Mouse (Mus musculus): ENCODE data around the gene Agmat. TPM values are rescaled to one million over a fixed set of nuclear protein-coding genes. Genes with fewer than 3 reads are reported as not detected.

Agmat gene
- total RNA-seq, 2 experiments from 2014 or later, result 15.6 to 34.4 TPM

DNA sequence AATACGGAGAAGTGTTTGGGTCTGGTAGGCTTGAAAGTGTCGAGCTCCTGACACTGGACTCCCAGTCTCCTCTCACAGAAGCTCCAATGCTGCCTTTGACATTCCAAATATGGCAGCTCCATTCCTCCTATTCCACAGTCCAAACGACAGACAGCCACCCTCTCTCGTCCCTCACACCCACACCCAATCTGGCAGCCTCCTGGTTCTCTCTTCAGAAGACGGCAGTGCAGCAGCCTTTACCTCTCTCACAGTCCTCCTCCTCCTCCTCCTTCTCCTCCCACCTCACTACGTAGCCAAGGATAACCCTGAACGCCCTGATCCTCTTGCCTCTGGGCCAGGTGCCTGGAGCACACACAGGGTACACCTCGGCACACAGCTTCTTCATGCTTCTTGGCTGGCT lies 33.4 kb downstream of the Agmat start:
- no peak for DNase-seq

- DNase-seq, result peak; percentile 73
These were observed 34.9 kb downstream of the Agmat start for GRCm38 (mm10) chr4:141781201-141781985.

- no peak for DNase-seq
These were observed 38.4 kb downstream of the Agmat start for GRCm38 (mm10) chr4:141784835-141785234.

DNA sequence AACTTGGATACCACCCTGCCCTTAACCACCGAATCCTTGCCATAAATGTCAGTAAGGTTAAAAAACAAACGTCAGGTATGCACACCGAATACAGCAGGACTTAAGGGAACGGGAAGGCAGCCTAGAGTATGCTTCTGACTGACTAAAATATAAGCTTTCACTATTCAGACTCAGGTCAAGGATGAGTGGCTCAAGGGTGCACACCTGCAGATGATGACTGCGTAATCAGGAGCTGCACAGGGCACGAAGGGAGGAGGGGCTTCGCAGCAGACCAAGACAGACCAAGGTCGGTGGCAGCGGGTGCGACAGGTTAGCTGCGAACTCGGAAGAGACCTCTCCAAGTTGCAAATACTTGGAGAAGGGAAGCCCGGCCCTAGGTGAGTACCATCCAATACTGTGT lies 39.7 kb downstream of the Agmat start:
- no peak for DNase-seq

- no peak for DNase-seq
These were observed 40.6 kb downstream of the Agmat start for GRCm38 (mm10) chr4:141787046-141787445.

DNA sequence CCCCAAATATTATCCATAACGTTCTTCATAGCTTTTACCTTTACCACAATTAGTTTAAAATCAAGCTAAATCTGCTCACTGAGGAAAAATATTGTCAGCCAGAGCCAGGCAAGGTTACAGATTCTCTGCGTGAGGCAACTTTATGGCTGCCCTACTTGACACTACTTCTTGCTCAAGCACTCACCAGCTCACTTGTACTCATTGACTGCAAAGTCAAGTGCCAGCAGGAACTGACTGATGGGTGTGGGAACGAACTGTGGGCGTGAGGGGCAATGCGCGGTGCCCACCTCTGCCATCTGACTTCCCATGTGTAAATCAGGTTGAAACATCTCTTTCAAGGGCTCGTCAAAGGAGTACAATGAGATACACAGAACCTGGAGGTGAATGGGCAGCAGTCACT lies 41.0 kb downstream of the Agmat start:
- no peak for DNase-seq

GRCm38 (mm10) chr4:141789564-141790218 lies 43.2 kb downstream of the Agmat start:
- no peak for DNase-seq

DNA sequence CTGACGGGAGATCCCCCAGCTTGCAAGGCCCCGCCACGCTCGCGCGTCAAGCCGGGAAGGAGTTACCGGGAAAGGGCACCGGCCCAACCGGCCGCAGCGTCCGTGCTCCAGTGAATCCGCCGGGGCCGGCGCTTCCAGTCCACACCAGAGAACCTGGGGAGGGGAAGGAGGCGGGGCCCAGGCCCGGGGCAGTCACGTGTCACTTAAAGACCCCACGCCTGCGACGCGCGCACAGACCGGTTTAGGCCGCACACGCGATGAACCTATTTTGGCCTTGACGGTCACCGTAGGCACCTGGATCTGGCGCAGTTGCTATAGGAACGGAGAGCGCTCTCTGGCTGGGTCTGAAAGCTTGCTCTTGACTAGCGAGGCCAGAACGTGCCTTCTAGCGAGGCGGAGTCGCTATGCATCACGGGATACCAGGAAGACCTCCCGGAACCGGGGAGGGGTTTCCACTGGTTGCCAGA lies 44.1 kb downstream of the Agmat start, which contains the start of gene Dnajc16:
Gene Dnajc16 (minus strand): TSS at position 408 of the 467 bp plus-strand sequence.
- DNase-seq, result peak; percentile 96

DNA sequence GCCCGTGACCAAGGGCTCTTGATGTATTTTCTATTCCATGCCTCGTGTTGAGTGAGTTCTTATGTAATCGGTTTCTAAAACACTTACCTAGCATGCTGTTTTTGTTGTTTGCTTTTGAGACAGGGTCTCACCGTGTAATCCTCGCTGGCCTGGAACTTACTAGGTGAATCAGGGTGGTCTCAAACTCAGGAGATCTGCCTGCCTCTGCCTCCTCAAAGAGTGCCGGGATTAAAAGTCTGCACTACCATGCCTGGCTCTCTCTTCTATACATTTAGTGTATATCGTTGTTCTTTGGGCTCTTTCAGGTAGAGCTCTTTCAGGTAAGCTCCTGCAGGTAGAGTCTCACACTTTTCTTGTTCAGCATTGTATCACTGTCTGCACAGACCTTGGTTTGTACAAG lies 45.0 kb downstream of the Agmat start:
- DNase-seq, result no peak

DNA sequence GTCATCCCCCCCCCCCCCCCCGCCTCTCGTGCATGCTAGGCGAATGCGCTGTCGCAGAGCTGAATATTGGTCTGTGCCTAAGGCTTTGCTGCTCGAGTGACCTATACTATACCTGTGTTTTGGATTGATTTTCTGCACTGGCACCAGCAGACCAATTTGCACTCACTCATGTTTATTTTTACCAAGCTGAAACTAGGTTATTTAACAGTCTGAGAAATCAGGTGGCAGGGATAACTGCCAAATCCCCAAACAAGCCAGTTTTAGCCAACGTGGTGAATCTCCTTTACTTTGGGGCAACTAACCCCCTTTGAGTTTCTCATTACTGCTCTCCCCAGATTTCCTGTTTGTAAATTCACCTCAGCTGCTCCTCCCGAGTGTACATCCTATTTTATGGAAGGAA lies 45.5 kb downstream of the Agmat start:
- DNase-seq, result no peak

DNA sequence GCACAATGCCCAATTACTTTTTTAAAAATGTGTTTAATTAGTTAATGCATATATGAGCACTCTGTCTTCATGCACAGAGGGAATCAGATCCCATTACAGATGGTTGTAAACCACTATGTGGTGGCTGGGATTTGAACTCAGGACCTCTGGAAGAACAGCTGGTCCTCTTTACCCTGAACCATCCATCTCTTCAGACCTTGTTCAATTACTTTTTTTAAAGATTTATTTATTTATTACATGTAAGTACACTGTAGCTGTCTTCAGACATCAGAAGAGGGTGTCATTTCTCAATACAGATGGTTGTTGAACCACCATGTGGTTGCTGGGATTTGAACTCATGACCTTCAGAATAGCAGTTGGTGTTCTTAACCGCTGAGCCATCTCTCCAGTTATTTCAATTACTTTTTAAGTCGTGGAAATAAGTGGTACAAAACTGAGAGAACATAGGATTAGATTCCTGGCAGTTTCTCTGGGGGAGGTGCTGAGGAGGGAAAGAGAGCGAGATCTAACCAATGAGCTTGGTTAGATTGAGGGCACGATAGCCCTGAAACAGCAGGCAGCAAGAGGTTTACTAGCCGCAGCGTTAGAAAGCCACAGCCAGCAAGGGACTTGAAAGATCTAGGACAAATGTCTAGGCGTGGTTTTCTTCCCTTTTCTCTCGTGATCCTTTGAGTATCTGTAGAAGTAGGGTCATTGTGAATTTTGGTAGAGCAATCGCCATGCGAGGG lies 46.2 kb downstream of the Agmat start:
- no peak for DNase-seq

DNA sequence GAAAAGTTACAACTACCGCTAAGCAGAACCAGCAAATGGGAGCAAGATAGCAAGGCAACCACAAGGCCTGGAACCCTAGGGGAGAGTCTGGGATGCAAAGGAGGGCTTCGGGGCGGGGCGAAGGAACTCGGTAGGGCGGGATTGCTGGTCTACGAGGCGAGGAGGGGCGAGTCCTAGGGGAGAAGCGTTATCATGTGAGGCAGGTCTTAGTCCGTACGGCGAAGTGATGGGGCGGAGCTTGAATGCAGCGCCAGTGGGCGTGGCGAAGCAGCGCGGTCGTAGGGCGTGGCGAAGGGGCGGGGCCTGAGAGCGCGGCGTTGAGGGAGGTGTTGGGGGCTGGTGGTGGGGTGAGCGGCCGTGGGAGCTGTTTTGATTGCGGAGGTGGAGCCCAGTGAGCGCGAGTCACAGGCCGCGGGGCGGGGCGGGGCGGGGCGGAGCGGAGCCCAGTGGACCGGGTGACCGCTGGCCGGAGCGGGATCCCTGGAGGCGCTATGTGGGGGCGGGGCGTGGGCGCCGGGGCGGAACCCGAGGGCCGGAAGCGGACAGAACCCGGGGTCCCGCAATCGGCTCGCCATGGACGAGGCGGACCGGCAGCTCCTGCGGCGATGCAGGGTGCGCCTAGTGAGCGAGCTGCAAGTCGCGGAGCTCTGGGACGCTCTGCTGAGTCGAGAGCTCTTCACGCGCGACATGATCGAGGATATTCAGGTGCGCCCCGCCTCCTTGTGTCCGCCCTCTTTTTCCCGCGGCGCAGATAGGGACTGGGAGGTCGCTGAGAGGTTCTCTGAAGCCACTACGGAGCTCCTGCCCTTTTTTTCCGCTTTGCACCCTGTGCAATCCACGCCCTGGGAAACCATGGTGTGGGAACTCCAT lies 47.0 kb downstream of the Agmat start, which contains the start of gene Casp9:
Gene Casp9 (plus strand): TSS at position 331 of the 870 bp plus-strand sequence.
- peak; percentile 99 for DNase-seq

DNA sequence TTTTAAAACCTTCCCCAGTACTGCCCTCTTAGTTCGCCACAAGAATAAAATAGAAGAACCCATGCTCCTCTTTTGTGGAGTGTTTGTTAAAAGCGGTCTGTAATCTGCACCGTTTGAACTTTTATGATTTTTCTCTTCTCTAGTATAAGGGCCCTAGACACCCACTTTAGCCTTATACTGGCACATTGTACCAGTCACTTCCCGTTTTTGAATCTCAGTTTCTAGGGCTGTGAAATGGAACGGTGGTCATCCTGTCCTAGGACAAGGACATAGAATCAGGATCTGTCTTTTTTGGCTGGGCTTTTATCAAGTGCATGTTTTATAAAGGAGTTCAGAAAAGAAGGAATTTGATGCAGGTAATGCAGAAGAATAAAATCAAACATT lies 47.7 kb downstream of the Agmat start:
- no peak for DNase-seq

- peak; percentile 35 for DNase-seq
These were observed 49.9 kb downstream of the Agmat start for GRCm38 (mm10) chr4:141796356-141796755.

- no peak for DNase-seq
These were observed 50.5 kb downstream of the Agmat start for GRCm38 (mm10) chr4:141796954-141797353.

DNA sequence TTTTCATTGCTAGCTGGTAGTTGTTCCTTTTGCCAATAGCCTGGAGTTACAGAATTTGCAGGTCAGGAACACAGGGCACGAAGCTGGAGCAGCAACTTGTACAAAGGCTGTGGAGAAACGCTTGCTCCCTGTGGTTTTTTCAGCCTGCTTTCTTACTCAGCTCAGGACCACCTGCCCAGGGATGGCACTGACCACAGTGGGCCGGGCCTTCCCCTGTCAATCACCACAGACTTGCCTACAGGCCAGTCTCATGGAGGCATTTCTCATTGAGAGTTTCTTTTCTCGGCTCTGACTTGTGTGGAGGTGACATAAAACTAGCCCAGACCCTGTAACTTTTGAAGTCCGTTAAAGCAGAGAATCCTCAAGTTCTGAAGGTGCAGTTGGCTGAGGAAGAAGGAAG lies 51.1 kb downstream of the Agmat start:
- no peak for DNase-seq

GRCm38 (mm10) chr4:141804105-141804504 lies 57.6 kb downstream of the Agmat start:
- DNase-seq, result no peak

DNA sequence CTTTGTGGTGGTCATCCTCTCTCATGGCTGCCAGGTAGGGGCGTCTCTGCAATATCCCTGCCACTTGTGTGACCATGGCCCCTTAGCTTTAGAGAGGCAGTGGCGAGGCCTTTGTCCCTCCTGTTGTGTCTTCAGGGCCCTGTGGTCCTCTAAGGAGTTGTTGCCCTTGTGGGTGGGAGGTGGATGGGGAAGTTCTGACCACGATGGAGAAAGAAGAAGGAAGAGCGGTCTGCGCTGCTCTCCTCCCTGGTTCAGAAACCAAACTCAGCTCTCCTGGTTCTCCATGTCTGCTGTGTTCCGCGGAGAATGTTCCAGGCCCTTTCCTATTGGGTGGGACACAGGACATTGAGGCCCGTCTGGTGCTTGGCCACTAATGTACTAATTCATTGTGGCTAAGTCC lies 59.4 kb downstream of the Agmat start:
- no peak for DNase-seq
